Mouse (Mus musculus): ENCODE data around the gene Omg. TPM values are rescaled to one million over a fixed set of nuclear protein-coding genes. Genes with fewer than 3 reads are reported as not detected.
A peak's percentile ranks its signal among the peaks of the same experiment; 100 is the strongest.

Gene Omg
- total RNA-seq, 2 experiments from 2014 or later, result 0.86 TPM; not detected in 1

- peak; percentile 86 for ATAC-seq (replicated peaks; ENCODE audit: poor library complexity, severe bottlenecking)
Measured at GRCm38 (mm10) chr11:79519878-79520291, 16.0 kb upstream of the Omg start.

DNA sequence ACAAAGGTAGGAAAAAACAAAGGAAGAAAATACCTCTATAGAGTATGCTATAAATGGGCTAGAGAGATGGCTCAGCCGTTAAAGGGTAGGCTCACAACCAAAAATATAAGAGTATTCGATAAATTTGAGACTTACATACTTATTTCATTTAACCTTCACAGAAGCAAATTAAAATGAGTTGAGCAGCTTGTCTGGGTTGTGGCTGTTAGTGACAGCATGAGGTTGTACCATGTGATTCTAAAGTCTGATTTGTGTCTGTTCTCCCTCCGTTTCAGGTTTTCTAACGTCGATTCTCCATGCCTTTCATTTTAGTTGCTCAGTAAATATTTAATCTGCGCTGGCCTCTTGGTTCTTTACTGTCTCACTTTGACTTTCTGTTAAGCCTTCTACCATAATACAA is 15.4 kb upstream of the Omg start:
- ATAC-seq (replicated peaks; ENCODE audit: poor library complexity, severe bottlenecking), result no peak

DNA sequence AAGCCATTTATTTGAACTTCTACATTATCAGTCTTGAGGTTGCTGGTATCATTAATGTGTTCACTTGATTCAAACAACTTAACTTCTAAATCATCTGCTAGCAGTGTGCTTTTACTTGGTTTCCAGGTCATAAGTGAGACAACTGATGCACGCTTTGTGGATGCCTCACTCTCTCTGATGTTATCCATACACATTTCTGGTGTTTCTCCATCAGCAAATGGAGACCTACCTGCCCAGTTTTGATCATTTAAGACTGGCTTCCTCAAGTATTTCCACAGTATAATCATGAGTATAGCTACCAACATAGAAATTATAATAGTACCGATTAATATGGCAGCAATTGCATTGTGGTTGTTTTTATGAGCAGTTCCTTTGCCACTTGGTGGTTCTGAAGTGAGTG is 11.9 kb upstream of the Omg start:
- ATAC-seq (replicated peaks; ENCODE audit: poor library complexity, severe bottlenecking), result no peak

DNA sequence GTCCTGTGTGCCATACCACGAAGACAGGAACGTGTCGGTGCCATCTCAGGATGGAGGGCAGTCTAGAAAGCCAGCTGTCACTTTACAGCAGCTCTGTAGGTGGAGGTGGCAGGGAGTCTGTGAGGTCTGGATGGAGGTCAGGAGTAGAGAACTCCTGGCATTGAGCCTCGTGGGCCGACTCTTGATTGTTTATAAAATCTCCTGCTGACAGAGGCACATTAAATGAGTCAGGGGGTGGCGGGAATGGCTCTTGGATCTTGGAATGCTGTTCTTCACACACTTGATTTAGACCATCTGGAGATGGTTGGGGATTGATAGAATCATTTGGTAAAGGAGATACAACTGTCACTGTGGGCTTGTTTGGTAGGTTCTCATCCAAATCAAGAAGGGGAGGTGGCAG is 11.4 kb upstream of the Omg start:
- ATAC-seq (replicated peaks; ENCODE audit: poor library complexity, severe bottlenecking), result no peak

- no peak for ATAC-seq (replicated peaks; ENCODE audit: poor library complexity, severe bottlenecking)
Measured at GRCm38 (mm10) chr11:79511970-79512369, 8.1 kb upstream of the Omg start.

- ATAC-seq (replicated peaks; ENCODE audit: poor library complexity, severe bottlenecking), result no peak
Measured at GRCm38 (mm10) chr11:79504506-79504905, 622 bp upstream of the Omg start.

DNA sequence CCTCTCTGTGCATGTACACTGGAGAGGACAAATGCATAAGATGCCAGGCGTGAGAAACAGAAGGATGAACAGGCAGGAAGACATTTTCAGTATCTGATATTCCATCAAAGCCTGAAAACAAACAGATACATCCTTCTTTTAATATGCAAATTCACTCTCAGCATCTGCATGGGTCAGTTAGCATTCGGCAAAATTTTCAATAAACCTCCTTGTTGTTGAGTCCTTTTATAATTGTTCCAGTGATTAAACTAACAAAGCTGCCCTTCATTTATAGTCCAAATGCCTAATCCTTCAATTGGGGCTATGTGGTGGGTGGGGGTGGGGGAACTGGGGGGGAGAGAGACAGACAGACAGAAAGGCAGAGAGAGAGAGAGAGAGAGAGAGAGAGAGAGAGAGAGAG is 967 bp downstream of the Omg start:
- ATAC-seq (replicated peaks; ENCODE audit: poor library complexity, severe bottlenecking), result no peak

- no peak for ATAC-seq (replicated peaks; ENCODE audit: poor library complexity, severe bottlenecking)
Measured at GRCm38 (mm10) chr11:79494976-79495800, 8.7 kb downstream of the Omg start.

DNA sequence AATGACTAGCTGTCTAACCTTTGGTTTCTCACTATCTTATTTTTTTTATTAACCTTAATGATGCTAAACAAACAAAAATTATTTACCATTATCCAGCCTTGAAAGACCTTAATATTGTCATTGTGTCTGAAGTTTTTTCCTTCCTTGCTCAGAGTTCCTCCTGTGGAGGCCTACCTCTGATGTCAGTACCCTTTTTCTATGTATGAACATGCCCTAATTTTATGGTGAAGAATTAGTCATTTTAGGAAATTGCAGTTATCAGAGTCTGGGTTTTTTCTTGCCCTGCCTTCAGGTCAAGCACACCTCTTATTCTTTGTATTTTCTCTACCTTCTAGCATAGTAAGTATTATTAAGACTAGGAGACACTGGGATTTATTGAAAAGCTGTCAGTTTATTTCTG is 19.2 kb downstream of the Omg start:
- ATAC-seq (replicated peaks; ENCODE audit: poor library complexity, severe bottlenecking), result no peak

- ATAC-seq (replicated peaks; ENCODE audit: poor library complexity, severe bottlenecking), result no peak
Measured at GRCm38 (mm10) chr11:79483876-79484528, 19.9 kb downstream of the Omg start.

GRCm38 (mm10) chr11:79483392-79483791 is 20.5 kb downstream of the Omg start:
- no peak for ATAC-seq (replicated peaks; ENCODE audit: poor library complexity, severe bottlenecking)

GRCm38 (mm10) chr11:79468097-79468496 is 35.8 kb downstream of the Omg start:
- no peak for ATAC-seq (replicated peaks; ENCODE audit: poor library complexity, severe bottlenecking)

- no peak; the same call in 1 of the 2 replicates for ATAC-seq (replicated peaks; ENCODE audit: poor library complexity, severe bottlenecking)
Measured at GRCm38 (mm10) chr11:79460756-79461450, 43.0 kb downstream of the Omg start.

DNA sequence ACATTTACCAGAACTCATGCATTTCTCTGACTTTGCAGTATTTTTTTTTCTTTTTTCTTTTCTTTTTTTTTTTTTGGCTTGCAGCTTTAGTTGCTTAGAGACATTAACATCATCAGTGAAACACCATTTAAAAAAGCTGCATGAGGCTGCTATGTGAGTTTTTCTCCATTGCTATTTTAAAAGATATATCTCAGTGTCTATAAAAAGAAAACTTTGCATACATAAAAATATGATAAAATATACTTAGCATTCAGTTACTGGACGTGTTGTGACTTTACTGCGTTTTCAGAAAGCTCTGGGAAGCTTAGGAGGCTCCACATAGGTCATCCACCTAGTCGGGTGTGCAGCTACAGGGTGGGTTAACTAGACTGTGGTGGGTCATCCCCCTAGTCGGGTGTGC is 44.0 kb downstream of the Omg start:
- no peak for ATAC-seq (replicated peaks; ENCODE audit: poor library complexity, severe bottlenecking)

DNA sequence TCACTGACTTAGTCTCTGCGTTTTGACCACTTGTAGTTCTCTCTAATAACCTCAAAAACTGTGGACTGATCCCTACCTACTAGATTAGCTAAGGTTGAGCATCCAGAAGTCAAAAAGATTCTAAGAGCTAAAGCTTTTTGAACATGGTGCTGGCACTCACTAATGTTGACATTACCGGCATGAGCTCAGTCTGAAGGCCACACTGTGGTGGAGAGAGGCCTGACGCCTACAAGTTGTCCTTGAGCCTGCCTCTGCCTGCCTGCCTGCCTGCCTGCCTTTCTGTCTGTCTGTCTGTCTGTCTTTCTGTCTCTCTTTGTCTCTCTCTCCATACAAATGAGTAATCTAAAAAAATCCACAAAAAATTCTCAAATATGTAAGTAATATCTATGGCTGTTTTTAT is 46.0 kb downstream of the Omg start:
- no peak for ATAC-seq (replicated peaks; ENCODE audit: poor library complexity, severe bottlenecking)

DNA sequence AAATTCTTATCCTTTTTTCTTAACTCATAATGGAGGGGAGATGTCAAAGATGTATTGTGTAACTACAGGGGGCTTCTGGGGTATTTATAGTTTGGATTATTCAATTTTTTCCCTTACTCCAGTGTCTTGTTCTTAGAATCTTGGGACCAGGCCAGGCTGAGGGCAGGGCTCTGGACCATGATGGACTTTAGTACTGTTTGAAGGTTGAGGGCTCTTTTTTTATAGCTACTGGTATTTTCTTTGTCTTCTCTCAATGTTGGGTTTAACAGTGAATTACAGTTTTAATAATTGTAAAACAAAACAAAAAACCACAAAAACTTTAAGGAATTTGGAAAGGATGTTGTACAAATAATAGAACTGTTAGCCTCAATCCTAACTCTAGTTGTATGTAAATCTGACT is 50.9 kb downstream of the Omg start:
- no peak for ATAC-seq (replicated peaks; ENCODE audit: poor library complexity, severe bottlenecking)

Other genes starting within 250 kb of the Omg start
- 123 and 152 TPM in 2 replicates for gene Wsb1, start 249.4 kb downstream of the Omg start, total RNA-seq (2014; fragmentation: Nextera tagmentation)
- gene Wsb1, start 249.4 kb downstream of the Omg start, total RNA-seq (2017), result 153 and 170 TPM in 2 replicates
- gene Gm9964, start 207.2 kb downstream of the Omg start, total RNA-seq (2014; fragmentation: Nextera tagmentation), result not detected in 2 replicates
- not detected in 2 replicates for gene Gm9964, start 207.2 kb downstream of the Omg start, total RNA-seq (2017)
- 26.7 and 28.3 TPM in 2 replicates for gene Nf1, start 164.4 kb downstream of the Omg start, total RNA-seq (2014; fragmentation: Nextera tagmentation)
- gene Nf1, start 164.4 kb downstream of the Omg start, total RNA-seq (2017), result 9.2 and 11.0 TPM in 2 replicates
- 242 and 361 TPM in 2 replicates for gene Evi2b, start 19.7 kb upstream of the Omg start, total RNA-seq (2014; fragmentation: Nextera tagmentation)
- 80.1 and 82.3 TPM in 2 replicates for gene Evi2b, start 19.7 kb upstream of the Omg start, total RNA-seq (2017)
- gene Evi2, start 26.5 kb upstream of the Omg start, total RNA-seq (2014; fragmentation: Nextera tagmentation), result 20.2 and 33.1 TPM in 2 replicates
- 4.0 and 7.4 TPM in 2 replicates for gene Evi2, start 26.5 kb upstream of the Omg start, total RNA-seq (2017)
- gene Evi2a, start 26.5 kb upstream of the Omg start, total RNA-seq (2014; fragmentation: Nextera tagmentation), result 6.7 and 10.8 TPM in 2 replicates
- 20.1 and 26.7 TPM in 2 replicates for gene Evi2a, start 26.5 kb upstream of the Omg start, total RNA-seq (2017)
- gene Rab11fip4, start 87.1 kb upstream of the Omg start, total RNA-seq (2014; fragmentation: Nextera tagmentation), result 1.9 and 2.6 TPM in 2 replicates
- gene Rab11fip4, start 87.1 kb upstream of the Omg start, total RNA-seq (2017), result 1.9 and 4.7 TPM in 2 replicates

Measured in granulocyte monocyte progenitor cell, adult 5-6 weeks (primary cell).